Mouse (Mus musculus): ENCODE results near the gene Myo5a. TPM values are rescaled to one million over a fixed set of nuclear protein-coding genes. Genes with fewer than 3 reads are reported as not detected.

Myo5a gene
- 22.3 and 25.6 TPM in 2 replicates for polyA plus RNA-seq (2016; fragmentation: Nextera tagmentation; extraction: Ambion mirVana)

GRCm38 (mm10) chr9:75070457-75071028 is at the start of gene Myo5a:
TSS of gene Myo5a (plus strand) at chr9:75071015.
- Histone ChIP-seq H3K36me3 (no peaks in the 10 kb centered on the region), H3K9ac (replicated peaks) (peak within 1 kb of the TSS; percentile 86), H3K9me3 (no peaks in the 10 kb centered on the region), H3K4me1 (replicated peaks) (peaks cover 10% of the 10 kb centered on the region; the same call in 1 of the 2 replicates), H3K4me2 (peak within 1 kb of the TSS; percentile 77), H3K4me3 (replicated peaks) (peak within 1 kb of the TSS; percentile 78), H3K27me3 (no peaks in the 10 kb centered on the region), H3K27ac (peak within 1 kb of the TSS; percentile 94)
- no peak; the same call in 1 of the 2 replicates for ATAC-seq (ENCODE audit: insufficient number of reproducible peaks, insufficient read depth, low FRiP score, low TSS enrichment, low read depth)
- 21% methylated on average over 23 of the region's 23 CpGs for WGBS

- no peaks in the 10 kb centered on the region for H3K27me3 ChIP-seq
- no peak overlapping the region for H3K9ac ChIP-seq (replicated peaks)
- H3K9me3 ChIP-seq = no peaks in the 10 kb centered on the region
- 85% methylated on average over 7 of the region's 7 CpGs for WGBS
- no peak overlapping the region for H3K4me2 ChIP-seq
- H3K4me3 ChIP-seq (replicated peaks) = no peak overlapping the region
- ATAC-seq (ENCODE audit: insufficient number of reproducible peaks, insufficient read depth, low FRiP score, low TSS enrichment, low read depth) = no peak
- H3K4me1 ChIP-seq (replicated peaks) = no peaks in the 10 kb centered on the region
- no peak overlapping the region for H3K27ac ChIP-seq
- H3K36me3 ChIP-seq = peaks cover 19% of the 10 kb centered on the region
Observed at GRCm38 (mm10) chr9:75022546-75022945, 48.3 kb upstream of the Myo5a start.

GRCm38 (mm10) chr9:75023150-75023894 is 47.5 kb upstream of the Myo5a start:
- 63% methylated on average over 5 of the region's 5 CpGs for WGBS
- Histone ChIP-seq H3K4me1 (replicated peaks) (no peaks in the 10 kb centered on the region), H3K4me2 (no peak overlapping the region), H3K36me3 (peaks cover 16% of the 10 kb centered on the region), H3K27me3 (no peaks in the 10 kb centered on the region), H3K9me3 (no peaks in the 10 kb centered on the region), H3K27ac (no peak overlapping the region), H3K9ac (replicated peaks) (no peak overlapping the region), H3K4me3 (replicated peaks) (no peak overlapping the region)
- ATAC-seq (ENCODE audit: insufficient number of reproducible peaks, insufficient read depth, low FRiP score, low TSS enrichment, low read depth) = no peak

- Histone ChIP-seq H3K36me3 (peaks cover 10% of the 10 kb centered on the region), H3K4me3 (replicated peaks) (no peak overlapping the region), H3K27ac (no peak overlapping the region), H3K4me1 (replicated peaks) (no peaks in the 10 kb centered on the region), H3K4me2 (no peak overlapping the region), H3K9ac (replicated peaks) (no peak overlapping the region), H3K27me3 (no peaks in the 10 kb centered on the region), H3K9me3 (no peaks in the 10 kb centered on the region)
- 45% methylated on average over 7 of the region's 7 CpGs for WGBS
- ATAC-seq (ENCODE audit: insufficient number of reproducible peaks, insufficient read depth, low FRiP score, low TSS enrichment, low read depth) = no peak
Observed at GRCm38 (mm10) chr9:75024089-75024488, 46.7 kb upstream of the Myo5a start.

GRCm38 (mm10) chr9:75025689-75026088 is 45.1 kb upstream of the Myo5a start:
- Histone ChIP-seq H3K27ac (no peak overlapping the region), H3K9ac (replicated peaks) (no peak overlapping the region), H3K4me1 (replicated peaks) (no peaks in the 10 kb centered on the region), H3K36me3 (peaks cover 4% of the 10 kb centered on the region; the same call in 1 of the 2 replicates), H3K27me3 (no peaks in the 10 kb centered on the region), H3K9me3 (no peaks in the 10 kb centered on the region), H3K4me3 (replicated peaks) (no peak overlapping the region), H3K4me2 (no peak overlapping the region)
- ATAC-seq (ENCODE audit: insufficient number of reproducible peaks, insufficient read depth, low FRiP score, low TSS enrichment, low read depth) = no peak
- 74% methylated on average over 6 of the region's 6 CpGs for WGBS

- Histone ChIP-seq H3K27ac (no peak overlapping the region), H3K4me2 (no peak overlapping the region), H3K9me3 (no peaks in the 10 kb centered on the region), H3K4me3 (replicated peaks) (no peak overlapping the region), H3K36me3 (no peaks in the 10 kb centered on the region), H3K9ac (replicated peaks) (no peak overlapping the region), H3K27me3 (no peaks in the 10 kb centered on the region), H3K4me1 (replicated peaks) (no peaks in the 10 kb centered on the region)
- ATAC-seq (ENCODE audit: insufficient number of reproducible peaks, insufficient read depth, low FRiP score, low TSS enrichment, low read depth) = no peak
- 91% methylated on average over 1 of the region's 1 CpGs for WGBS
Observed at GRCm38 (mm10) chr9:75032408-75032807, 38.4 kb upstream of the Myo5a start.

GRCm38 (mm10) chr9:75033141-75033540 is 37.7 kb upstream of the Myo5a start:
- no peak overlapping the region for H3K4me2 ChIP-seq
- H3K4me1 ChIP-seq (replicated peaks) = no peaks in the 10 kb centered on the region
- no peak overlapping the region for H3K4me3 ChIP-seq (replicated peaks)
- no peaks in the 10 kb centered on the region for H3K9me3 ChIP-seq
- no peak overlapping the region for H3K9ac ChIP-seq (replicated peaks)
- H3K27me3 ChIP-seq = no peaks in the 10 kb centered on the region
- 60% methylated on average over 7 of the region's 7 CpGs for WGBS
- no peaks in the 10 kb centered on the region for H3K36me3 ChIP-seq
- H3K27ac ChIP-seq = no peak overlapping the region
- ATAC-seq (ENCODE audit: insufficient number of reproducible peaks, insufficient read depth, low FRiP score, low TSS enrichment, low read depth) = no peak

- H3K4me3 ChIP-seq (replicated peaks) = no peak overlapping the region
- no peak overlapping the region for H3K9ac ChIP-seq (replicated peaks)
- no peaks in the 10 kb centered on the region for H3K27me3 ChIP-seq
- 53% methylated on average over 1 of the region's 1 CpGs for WGBS
- peaks cover 5% of the 10 kb centered on the region; the same call in 1 of the 2 replicates for H3K4me1 ChIP-seq (replicated peaks)
- no peaks in the 10 kb centered on the region for H3K36me3 ChIP-seq
- H3K4me2 ChIP-seq = no peak overlapping the region
- ATAC-seq (ENCODE audit: insufficient number of reproducible peaks, insufficient read depth, low FRiP score, low TSS enrichment, low read depth) = no peak
- no peak overlapping the region for H3K27ac ChIP-seq
- no peaks in the 10 kb centered on the region for H3K9me3 ChIP-seq
Observed at GRCm38 (mm10) chr9:75034691-75035090, 36.1 kb upstream of the Myo5a start.

GRCm38 (mm10) chr9:75035944-75036343 is 34.9 kb upstream of the Myo5a start:
- Histone ChIP-seq H3K27ac (no peak overlapping the region), H3K9ac (replicated peaks) (no peak overlapping the region), H3K36me3 (peaks cover 7% of the 10 kb centered on the region; the same call in 1 of the 2 replicates), H3K9me3 (no peaks in the 10 kb centered on the region), H3K4me2 (no peak overlapping the region), H3K4me1 (replicated peaks) (peaks cover 5% of the 10 kb centered on the region; the same call in 1 of the 2 replicates), H3K27me3 (no peaks in the 10 kb centered on the region), H3K4me3 (replicated peaks) (no peak overlapping the region)
- no peak for ATAC-seq (ENCODE audit: insufficient number of reproducible peaks, insufficient read depth, low FRiP score, low TSS enrichment, low read depth)
- WGBS = 77% methylated on average over 4 of the region's 4 CpGs

GRCm38 (mm10) chr9:75037451-75038356 is 33.1 kb upstream of the Myo5a start, which contains the start of gene Arpp19:
TSS of gene Arpp19 (plus strand) at chr9:75037614.
- Histone ChIP-seq H3K9me3 (no peaks in the 10 kb centered on the region), H3K4me1 (replicated peaks) (peaks cover 5% of the 10 kb centered on the region; the same call in 1 of the 2 replicates), H3K36me3 (peaks cover 7% of the 10 kb centered on the region; the same call in 1 of the 2 replicates), H3K27ac (peak within 1 kb of the TSS; percentile 76), H3K4me3 (replicated peaks) (peak within 1 kb of the TSS; percentile 96), H3K9ac (replicated peaks) (peak within 1 kb of the TSS; percentile 94), H3K4me2 (peak within 1 kb of the TSS; percentile 60), H3K27me3 (no peaks in the 10 kb centered on the region)
- peak; percentile 96 for ATAC-seq (ENCODE audit: insufficient number of reproducible peaks, insufficient read depth, low FRiP score, low TSS enrichment, low read depth)
- under 1% methylated on average over 71 of the region's 73 CpGs for WGBS

- peak overlapping the region; percentile 94 for H3K9ac ChIP-seq (replicated peaks)
- H3K4me2 ChIP-seq = peak overlapping the region; percentile 60
- H3K4me3 ChIP-seq (replicated peaks) = peak overlapping the region; percentile 96
- H3K9me3 ChIP-seq = no peaks in the 10 kb centered on the region
- peaks cover 10% of the 10 kb centered on the region; the same call in 1 of the 2 replicates for H3K36me3 ChIP-seq
- 2% methylated on average over 10 of the region's 10 CpGs for WGBS
- peaks cover 5% of the 10 kb centered on the region; the same call in 1 of the 2 replicates for H3K4me1 ChIP-seq (replicated peaks)
- H3K27me3 ChIP-seq = no peaks in the 10 kb centered on the region
- no peak overlapping the region; the same call in 1 of the 2 replicates for H3K27ac ChIP-seq
- ATAC-seq (ENCODE audit: insufficient number of reproducible peaks, insufficient read depth, low FRiP score, low TSS enrichment, low read depth) = no peak
Observed at GRCm38 (mm10) chr9:75038357-75038688, 32.5 kb upstream of the Myo5a start.
